Mouse (Mus musculus): ENCODE results near the gene Inca1.

Inca1 gene

GRCm38 (mm10) chr11:70701221-70701955, 1.4 kb upstream of the Inca1 start:
- DNase-seq = peak; percentile 29 to 36

- DNase-seq = peak; percentile 87 to 90
These were observed 658 bp upstream of the Inca1 start for GRCm38 (mm10) chr11:70700613-70701012.

- no peak for DNase-seq
These were observed 904 bp downstream of the Inca1 start for GRCm38 (mm10) chr11:70699051-70699450.

- DNase-seq = peak in 1 of 2 experiments; percentile 33
These were observed 2.6 kb downstream of the Inca1 start for GRCm38 (mm10) chr11:70697376-70697775.

- DNase-seq = no peak
These were observed 6.5 kb downstream of the Inca1 start for GRCm38 (mm10) chr11:70693504-70693903.

- peak; percentile 55 to 63 for DNase-seq
These were observed 10.4 kb downstream of the Inca1 start for GRCm38 (mm10) chr11:70689578-70689977.

- DNase-seq = peak in 1 of 2 experiments; percentile 20
These were observed 11.6 kb downstream of the Inca1 start for GRCm38 (mm10) chr11:70688372-70688771.

GRCm38 (mm10) chr11:70687601-70688199, 12.3 kb downstream of the Inca1 start, which contains the start of gene Camta2:
Gene Camta2 (minus strand): TSS chr11:70688105.
- DNase-seq = peak; percentile 93 to 96

- peak; percentile 24 to 49 for DNase-seq
These were observed 12.9 kb downstream of the Inca1 start for GRCm38 (mm10) chr11:70686901-70687566.

- no peak for DNase-seq
These were observed 16.3 kb downstream of the Inca1 start for GRCm38 (mm10) chr11:70683640-70684039.

- DNase-seq = peak in 1 of 2 experiments; percentile 26
These were observed 17.9 kb downstream of the Inca1 start for GRCm38 (mm10) chr11:70681897-70682581.

GRCm38 (mm10) chr11:70681170-70681569, 18.8 kb downstream of the Inca1 start:
- no peak for DNase-seq

GRCm38 (mm10) chr11:70679894-70680293, 20.1 kb downstream of the Inca1 start:
- no peak for DNase-seq

- no peak for DNase-seq
These were observed 20.6 kb downstream of the Inca1 start for GRCm38 (mm10) chr11:70679361-70679760.

GRCm38 (mm10) chr11:70678576-70678975, 21.4 kb downstream of the Inca1 start:
- no peak for DNase-seq

- DNase-seq = no peak
These were observed 21.9 kb downstream of the Inca1 start for GRCm38 (mm10) chr11:70678092-70678491.

- DNase-seq = no peak
These were observed 25.5 kb downstream of the Inca1 start for GRCm38 (mm10) chr11:70674501-70674900.

GRCm38 (mm10) chr11:70674014-70674413, 25.9 kb downstream of the Inca1 start:
- no peak for DNase-seq

- peak; percentile 25 to 36 for DNase-seq
These were observed 28.5 kb downstream of the Inca1 start for GRCm38 (mm10) chr11:70671333-70672047.

GRCm38 (mm10) chr11:70670483-70670882, 29.5 kb downstream of the Inca1 start:
- DNase-seq = peak in 1 of 2 experiments; percentile 45

- peak; percentile 72 to 82 for DNase-seq
These were observed 30.2 kb downstream of the Inca1 start for GRCm38 (mm10) chr11:70669582-70670345.

Measured in kidney, postnatal 36 days (tissue).